ENCODE assay signal across 9 mouse cellular contexts in the genomic region with DNA sequence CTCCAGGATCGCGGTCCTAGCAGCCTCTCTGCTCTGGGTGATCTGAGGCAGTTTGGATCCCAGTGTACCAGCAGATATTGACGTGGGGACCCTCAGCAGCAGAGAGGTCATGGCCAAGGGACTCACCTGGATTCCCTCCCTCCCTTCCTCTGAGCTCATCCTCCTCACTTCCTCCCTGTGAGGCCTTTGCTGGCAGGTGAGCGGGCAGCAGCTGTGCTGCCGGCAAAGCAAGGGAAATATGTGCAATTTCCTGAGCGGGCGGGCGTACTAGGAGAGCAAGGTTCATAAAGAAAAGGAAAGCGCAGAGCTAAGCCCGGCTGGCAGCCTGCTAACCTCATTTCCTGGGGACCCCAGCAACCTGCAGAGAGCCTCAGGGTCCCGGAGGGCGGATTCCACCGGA.
DNase-seq lines count a peak whose midpoint lies in the region; ATAC-seq lines count a peak whose summit lies in the region.
"Had no signal": no experiment of that assay in that cellular context is flagged by ENCODE, and none has a peak within 500 bp of the region (broad histone marks: within the 10 kb centered on the region; RNA-seq: fewer than 3 reads in every experiment).

No protein-coding gene starts in this region.

- WGBS in intestine, embryonic 14.5 days = 8% methylated on average over 13 of the region's 13 CpGs

- 0 out of 2 replicates have a peak, but pooled peaks have one; percentile 40 for ATAC-seq in intestine, embryonic 14.5 days (replicated peaks; ENCODE audit: low FRiP score, low TSS enrichment, low read depth)

- peak; percentile 29 for DNase-seq in T-cell, adult 2 months (ENCODE audit: low spot score)
- DNase-seq in cerebellum, adult 8-10 months = peak; percentile 25
- DNase-seq in heart, adult 18-20 months = peak; percentile 29 to 75
- DNase-seq in intestine, embryonic 14.5 days (ENCODE audit: low spot score) = peak; percentile 74
- DNase-seq in lung, postnatal 4 days = peak; percentile 17 to 38
- peak; percentile 79 to 85 for DNase-seq in thymus, postnatal 10 days (ENCODE audit: low spot score in 2 of 2)
- no peak for DNase-seq in frontal cortex, postnatal 10 days (ENCODE audit: low spot score in 2 of 2)
- DNase-seq in layer of hippocampus, postnatal 10 days (ENCODE audit: low spot score in 2 of 2) = no peak

- H3K9ac ChIP-seq in intestine, embryonic 14.5 days (ENCODE audit: low read length) = no peak overlapping the region

- H3K27ac ChIP-seq in intestine, embryonic 14.5 days (ENCODE audit: low read depth) = no peak overlapping the region

- H3K27me3 ChIP-seq in intestine, embryonic 14.5 days (replicated peaks; ENCODE audit: control insufficient read depth, insufficient read depth, low read length) = peaks cover 5% of the 10 kb centered on the region

- H3K4me2 ChIP-seq in intestine, embryonic 14.5 days (ENCODE audit: low read length) = peak overlapping the region; percentile 33

- H3K4me3 ChIP-seq in intestine, embryonic 14.5 days (ENCODE audit: low read depth, low read length) = no peak overlapping the region
- H3K4me3 ChIP-seq: myocyte had no signal

- no peaks in the 10 kb centered on the region for H3K9me3 ChIP-seq in intestine, embryonic 14.5 days (ENCODE audit: control insufficient read depth, low read length)

- peaks cover 8% of the 10 kb centered on the region for H3K4me1 ChIP-seq in intestine, embryonic 14.5 days (replicated peaks; ENCODE audit: control insufficient read depth, insufficient read depth, low read length)

- no peaks in the 10 kb centered on the region for H3K36me3 ChIP-seq in intestine, embryonic 14.5 days (ENCODE audit: control insufficient read depth, insufficient read depth, low read length)

Comparison
In these comparisons a context has a peak if more than half of its experiments do, and no peak if none do; other contexts are left out.
1. DNase-seq: peak in T-cell, adult 2 months (single experiment), cerebellum, adult 8-10 months (single experiment), heart, adult 18-20 months (2 of 2), intestine, embryonic 14.5 days (single experiment), lung, postnatal 4 days (2 of 2) and thymus, postnatal 10 days (2 of 2); none in frontal cortex, postnatal 10 days (0 of 2) and layer of hippocampus, postnatal 10 days (0 of 2).